Mouse (Mus musculus): ENCODE results near the gene Hist1h4f. TPM values are rescaled to one million over a fixed set of nuclear protein-coding genes. Genes with fewer than 3 reads are reported as not detected.
"Not testable (repeated sequence)": the region's sequence is repeated elsewhere in the genome, so short reads cannot be mapped to it uniquely, and the experiment has no call there.

Hist1h4f gene
- polyA plus RNA-seq, 1 experiment from 2014 or later, result 1.3 TPM

DNA sequence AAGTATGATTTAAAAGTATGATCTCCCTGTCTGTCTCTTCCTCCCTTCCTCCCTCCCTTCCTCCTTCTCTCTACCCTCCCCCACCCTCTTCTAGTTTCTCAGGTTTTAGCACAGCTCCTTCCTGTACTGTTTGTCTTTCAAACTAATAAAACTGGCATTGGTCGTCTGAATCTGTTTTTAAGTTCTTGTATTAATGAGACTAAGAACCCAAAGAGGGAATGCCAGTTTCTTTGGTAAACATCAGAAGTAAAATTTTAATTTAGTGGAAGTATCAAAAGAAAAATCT, 35.4 kb upstream of the Hist1h4f start:
- DNase-seq (ENCODE audit: low spot score), result no peak
- H3K9ac ChIP-seq (ENCODE audit: low read length), result peak overlapping the region; percentile 88

DNA sequence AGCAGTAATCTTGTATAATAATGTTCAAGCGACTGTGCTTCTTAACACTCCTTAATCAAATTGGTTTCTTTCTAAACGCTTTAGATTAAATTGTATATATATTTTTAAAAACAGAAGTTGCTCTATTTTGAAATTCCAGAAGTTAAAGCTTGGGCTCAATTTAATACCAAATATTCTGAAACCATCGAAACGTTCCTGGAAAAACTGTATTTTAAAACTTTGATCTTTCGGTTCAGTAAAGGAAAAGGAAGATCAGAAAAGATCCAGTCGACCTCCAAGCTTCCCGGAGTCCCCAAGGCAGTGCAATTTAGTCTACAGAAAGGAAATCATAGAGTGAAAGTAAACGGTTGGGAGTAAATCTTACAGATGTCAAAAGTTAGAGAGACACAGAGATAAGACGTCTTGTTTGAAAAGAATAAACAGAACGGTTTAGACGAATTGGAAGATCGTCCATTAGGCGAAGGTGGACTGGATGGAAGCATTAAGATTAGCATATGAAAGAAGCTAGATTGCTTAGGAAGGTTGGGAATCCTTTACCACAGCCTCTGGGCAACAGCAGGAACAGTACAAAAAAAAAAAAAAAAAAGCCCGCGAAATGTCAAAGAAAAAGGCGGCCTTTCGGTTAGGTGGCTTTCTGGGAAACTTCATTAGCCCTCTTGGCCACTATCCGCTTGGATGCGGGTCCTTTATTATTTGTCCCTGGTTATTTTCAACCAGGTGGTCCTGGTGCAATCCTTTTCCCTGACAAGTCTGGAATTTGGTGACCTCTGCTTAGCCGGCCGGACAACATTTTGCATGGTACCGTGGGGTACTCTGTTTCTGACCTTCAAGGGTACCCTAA, 34.9 kb upstream of the Hist1h4f start:
- peak; percentile 71 for DNase-seq (ENCODE audit: low spot score)

More for the DNA sequence above, 35.4 kb upstream of the Hist1h4f start:
- H3K27ac ChIP-seq (ENCODE audit: low read depth), result peak overlapping the region; percentile 99
- H3K4me3 ChIP-seq (ENCODE audit: low read depth, low read length), result peak overlapping the region; percentile 55; the same call in 1 of the 2 replicates
- WGBS, result 5% methylated on average over 1 of the region's 1 CpGs
- H3K36me3 ChIP-seq (ENCODE audit: control insufficient read depth, insufficient read depth, low read length), result no peaks in the 10 kb centered on the region
- H3K4me1 ChIP-seq (replicated peaks; ENCODE audit: control insufficient read depth, insufficient read depth, low read length), result peaks cover 24% of the 10 kb centered on the region
- peak overlapping the region; percentile 94 for H3K4me2 ChIP-seq (ENCODE audit: low read length)
- H3K27me3 ChIP-seq (replicated peaks; ENCODE audit: control insufficient read depth, insufficient read depth, low read length), result no peaks in the 10 kb centered on the region
- H3K9me3 ChIP-seq (ENCODE audit: control insufficient read depth, low read length), result no peaks in the 10 kb centered on the region
- ATAC-seq (replicated peaks; ENCODE audit: low FRiP score, low TSS enrichment, low read depth), result no peak

DNA sequence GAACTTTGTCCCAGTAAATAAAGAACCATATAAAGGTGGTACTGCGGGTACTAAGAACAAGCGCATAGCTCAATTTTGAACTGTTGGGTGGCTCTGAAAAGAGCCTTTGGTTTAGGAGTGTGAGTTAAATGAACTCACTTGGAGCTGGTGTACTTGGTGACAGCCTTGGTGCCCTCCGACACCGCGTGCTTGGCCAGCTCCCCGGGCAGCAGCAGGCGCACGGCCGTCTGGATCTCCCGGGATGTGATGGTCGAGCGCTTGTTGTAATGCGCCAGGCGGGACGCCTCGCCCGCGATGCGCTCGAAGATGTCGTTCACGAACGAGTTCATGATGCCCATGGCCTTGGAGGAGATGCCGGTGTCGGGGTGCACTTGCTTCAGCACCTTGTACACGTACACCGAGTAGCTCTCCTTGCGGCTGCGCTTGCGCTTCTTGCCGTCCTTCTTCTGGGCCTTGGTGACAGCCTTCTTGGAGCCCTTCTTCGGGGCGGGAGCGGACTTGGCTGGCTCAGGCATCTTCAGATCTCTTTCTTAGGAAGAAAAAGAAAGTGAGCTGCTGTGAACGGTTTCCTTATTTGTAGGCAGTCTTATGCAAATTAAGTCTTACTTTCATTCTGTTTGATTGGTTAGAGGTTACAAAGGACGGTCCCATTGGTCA, 34.1 kb upstream of the Hist1h4f start:
- not testable (repeated sequence) for H3K36me3 ChIP-seq (ENCODE audit: control insufficient read depth, insufficient read depth, low read length); H3K27me3 ChIP-seq (replicated peaks; ENCODE audit: control insufficient read depth, insufficient read depth, low read length); H3K9me3 ChIP-seq (ENCODE audit: control insufficient read depth, low read length)
- peak overlapping the region; percentile 88 for H3K9ac ChIP-seq (ENCODE audit: low read length)
- WGBS, result 0% methylated on average over 20 of the region's 36 CpGs
- peak overlapping the region; percentile 55 for H3K4me3 ChIP-seq (ENCODE audit: low read depth, low read length)
- H3K4me2 ChIP-seq (ENCODE audit: low read length), result peak overlapping the region; percentile 94
- ATAC-seq (replicated peaks; ENCODE audit: low FRiP score, low TSS enrichment, low read depth) (peak; percentile 79), DNase-seq (ENCODE audit: low spot score) (peak; percentile 83)
- H3K4me1 ChIP-seq (replicated peaks; ENCODE audit: control insufficient read depth, insufficient read depth, low read length), result peaks cover 24% of the 10 kb centered on the region
- peak overlapping the region; percentile 99 for H3K27ac ChIP-seq (ENCODE audit: low read depth)

More for the DNA sequence above, 34.9 kb upstream of the Hist1h4f start:
- Histone ChIP-seq H3K27ac (ENCODE audit: low read depth) (peak overlapping the region; percentile 99), H3K4me1 (replicated peaks; ENCODE audit: control insufficient read depth, insufficient read depth, low read length) (peaks cover 24% of the 10 kb centered on the region), H3K4me3 (ENCODE audit: low read depth, low read length) (peak overlapping the region; percentile 55), H3K9ac (ENCODE audit: low read length) (peak overlapping the region; percentile 88), H3K36me3 (ENCODE audit: control insufficient read depth, insufficient read depth, low read length) (no peaks in the 10 kb centered on the region), H3K9me3 (ENCODE audit: control insufficient read depth, low read length) (no peaks in the 10 kb centered on the region), H3K27me3 (replicated peaks; ENCODE audit: control insufficient read depth, insufficient read depth, low read length) (no peaks in the 10 kb centered on the region), H3K4me2 (ENCODE audit: low read length) (peak overlapping the region; percentile 94)
- WGBS, result under 1% methylated on average over 22 of the region's 22 CpGs
- no peak for ATAC-seq (replicated peaks; ENCODE audit: low FRiP score, low TSS enrichment, low read depth)

DNA sequence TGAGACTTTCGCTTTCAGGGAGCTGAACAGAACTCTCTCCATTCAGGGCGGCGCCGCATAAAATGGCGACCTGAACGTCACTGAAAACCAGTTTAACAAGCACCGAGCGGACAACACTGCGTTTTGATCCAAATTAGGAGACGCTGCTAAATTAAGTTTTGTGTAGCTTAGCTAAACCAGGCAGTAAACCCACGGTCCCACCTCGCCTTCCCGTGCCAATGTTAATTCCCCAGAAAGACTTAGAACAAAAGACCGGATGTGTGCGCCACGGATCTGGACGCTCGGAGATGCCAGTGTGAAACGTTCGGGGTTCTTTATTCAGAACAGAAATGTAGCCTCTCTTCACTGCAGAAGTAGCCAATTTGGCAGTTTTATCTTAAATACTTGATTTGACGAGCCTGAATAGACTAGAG, 33.6 kb upstream of the Hist1h4f start:
- peaks cover 24% of the 10 kb centered on the region for H3K4me1 ChIP-seq (replicated peaks; ENCODE audit: control insufficient read depth, insufficient read depth, low read length)
- WGBS, result under 1% methylated on average over 21 of the region's 21 CpGs
- peak overlapping the region; percentile 55 for H3K4me3 ChIP-seq (ENCODE audit: low read depth, low read length)
- peak overlapping the region; percentile 99 for H3K27ac ChIP-seq (ENCODE audit: low read depth)
- DNase-seq (ENCODE audit: low spot score), result peak; percentile 91
- peak overlapping the region; percentile 94 for H3K4me2 ChIP-seq (ENCODE audit: low read length)
- no peak; the same call in 1 of the 2 replicates for ATAC-seq (replicated peaks; ENCODE audit: low FRiP score, low TSS enrichment, low read depth)
- H3K9me3 ChIP-seq (ENCODE audit: control insufficient read depth, low read length), result no peaks in the 10 kb centered on the region
- peak overlapping the region; percentile 88 for H3K9ac ChIP-seq (ENCODE audit: low read length)
- no peaks in the 10 kb centered on the region for H3K27me3 ChIP-seq (replicated peaks; ENCODE audit: control insufficient read depth, insufficient read depth, low read length)
- no peaks in the 10 kb centered on the region for H3K36me3 ChIP-seq (ENCODE audit: control insufficient read depth, insufficient read depth, low read length)

DNA sequence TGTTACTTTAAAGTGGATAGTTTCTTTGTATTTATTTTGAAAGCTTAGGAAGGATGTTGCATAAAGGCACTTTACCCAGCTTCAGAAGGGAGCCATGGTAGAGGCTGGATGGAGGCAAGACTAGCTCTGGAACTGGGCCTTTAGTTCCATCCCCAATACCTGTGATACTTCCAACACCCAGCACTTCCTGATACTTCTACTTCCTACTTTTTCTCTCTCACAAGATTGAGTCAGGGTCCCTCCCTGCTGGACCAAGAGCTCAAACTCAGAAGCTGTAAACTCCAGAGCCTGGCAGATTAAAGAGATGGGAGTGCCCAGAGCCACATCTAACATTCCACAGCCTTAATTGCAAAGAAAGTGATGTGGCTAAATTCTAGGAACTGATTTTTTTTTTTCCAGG, 32.9 kb upstream of the Hist1h4f start:
- peak overlapping the region; percentile 88 for H3K9ac ChIP-seq (ENCODE audit: low read length)
- DNase-seq (ENCODE audit: low spot score) (peak; percentile 49), ATAC-seq (replicated peaks; ENCODE audit: low FRiP score, low TSS enrichment, low read depth) (no peak)
- peak overlapping the region; percentile 99 for H3K27ac ChIP-seq (ENCODE audit: low read depth)
- peaks cover 24% of the 10 kb centered on the region for H3K4me1 ChIP-seq (replicated peaks; ENCODE audit: control insufficient read depth, insufficient read depth, low read length)
- H3K9me3 ChIP-seq (ENCODE audit: control insufficient read depth, low read length), result no peaks in the 10 kb centered on the region
- peak overlapping the region; percentile 94 for H3K4me2 ChIP-seq (ENCODE audit: low read length)
- no peaks in the 10 kb centered on the region for H3K36me3 ChIP-seq (ENCODE audit: control insufficient read depth, insufficient read depth, low read length)
- H3K27me3 ChIP-seq (replicated peaks; ENCODE audit: control insufficient read depth, insufficient read depth, low read length), result no peaks in the 10 kb centered on the region
- H3K4me3 ChIP-seq (ENCODE audit: low read depth, low read length), result peak overlapping the region; percentile 55

DNA sequence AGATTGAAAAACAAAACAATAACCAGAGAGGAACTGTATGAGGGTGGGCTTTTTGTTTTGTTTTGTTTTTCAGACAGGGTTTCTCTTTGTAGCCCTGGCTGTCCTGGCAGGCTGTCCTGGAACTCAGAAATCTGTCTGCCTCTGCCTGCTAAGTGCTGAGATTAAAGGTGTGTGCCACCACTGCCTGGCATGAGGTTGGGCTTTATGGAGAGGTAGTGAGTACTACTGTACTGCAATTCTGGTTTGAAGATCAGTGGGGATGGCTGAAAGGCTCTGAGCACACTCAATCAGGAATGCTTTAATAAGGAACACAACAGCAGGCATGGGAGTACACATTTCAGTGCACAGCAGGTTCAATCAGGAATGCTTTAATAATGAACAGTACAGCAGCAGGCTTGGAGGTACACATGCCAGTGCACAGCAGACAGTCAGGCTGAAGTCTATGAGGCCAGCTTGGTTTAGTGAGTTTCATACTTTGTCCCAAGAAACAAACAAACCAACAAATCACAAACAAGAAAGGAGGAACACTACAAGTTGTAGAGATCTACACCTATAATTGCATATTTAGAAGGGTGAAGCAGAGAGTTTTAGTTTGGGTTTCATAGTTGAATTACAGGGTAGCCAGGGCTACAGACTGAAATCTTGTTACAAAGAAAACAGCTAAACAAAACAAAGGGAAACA, 32.1 kb upstream of the Hist1h4f start:
- no peaks in the 10 kb centered on the region for H3K36me3 ChIP-seq (ENCODE audit: control insufficient read depth, insufficient read depth, low read length)
- no peak for ATAC-seq (replicated peaks; ENCODE audit: low FRiP score, low TSS enrichment, low read depth)
- peaks cover 24% of the 10 kb centered on the region for H3K4me1 ChIP-seq (replicated peaks; ENCODE audit: control insufficient read depth, insufficient read depth, low read length)
- H3K27me3 ChIP-seq (replicated peaks; ENCODE audit: control insufficient read depth, insufficient read depth, low read length), result no peaks in the 10 kb centered on the region
- peak; percentile 51 for DNase-seq (ENCODE audit: low spot score)
- H3K4me3 ChIP-seq (ENCODE audit: low read depth, low read length), result no peak overlapping the region
- H3K9ac ChIP-seq (ENCODE audit: low read length), result no peak overlapping the region; the same call in 1 of the 2 replicates
- H3K4me2 ChIP-seq (ENCODE audit: low read length), result peak overlapping the region; percentile 94
- peak overlapping the region; percentile 99 for H3K27ac ChIP-seq (ENCODE audit: low read depth)
- H3K9me3 ChIP-seq (ENCODE audit: control insufficient read depth, low read length), result no peaks in the 10 kb centered on the region

DNA sequence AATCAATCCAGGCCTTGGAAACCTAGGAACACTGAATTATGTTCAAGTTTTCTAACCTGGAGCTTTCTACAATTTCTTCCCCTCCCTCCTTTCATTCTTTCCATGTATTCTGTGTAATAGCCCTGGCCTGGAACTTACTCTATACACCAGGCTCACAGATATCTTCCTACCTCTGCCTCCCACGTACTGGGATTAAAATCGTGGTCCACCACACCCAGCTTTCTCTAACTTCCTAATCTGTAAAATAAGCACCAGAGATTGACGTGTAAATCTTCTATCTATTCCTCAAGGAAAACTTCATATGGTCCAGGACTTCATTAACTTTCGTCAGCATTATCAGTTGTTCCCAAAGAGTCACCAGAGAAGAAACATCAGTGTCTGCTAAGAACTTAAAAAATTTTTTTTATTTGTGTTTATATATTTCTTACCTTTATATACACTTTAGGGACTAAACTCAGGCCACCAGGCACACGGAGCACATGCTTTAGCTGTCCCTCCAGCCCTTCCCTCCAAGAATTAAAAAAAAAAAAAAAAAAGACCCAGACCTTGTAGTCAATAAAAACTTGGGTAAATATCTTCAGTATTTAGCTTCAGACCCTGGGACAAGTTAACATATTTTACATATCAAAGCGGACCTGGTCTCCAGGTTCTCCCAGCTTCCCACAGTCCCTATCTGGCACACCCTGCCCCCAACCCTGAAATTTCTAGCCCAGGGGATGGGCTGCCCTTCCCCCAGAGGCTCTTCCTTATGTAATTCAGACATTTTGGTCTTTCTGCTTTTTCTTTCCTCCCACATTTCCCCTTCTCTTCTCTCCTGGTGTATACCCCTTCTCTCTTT, 31.0 kb upstream of the Hist1h4f start:
- peak overlapping the region; percentile 81 for H3K9ac ChIP-seq (ENCODE audit: low read length)
- WGBS, result 7% methylated on average over 6 of the region's 6 CpGs
- H3K4me3 ChIP-seq (ENCODE audit: low read depth, low read length), result peak overlapping the region; percentile 46
- no peaks in the 10 kb centered on the region for H3K36me3 ChIP-seq (ENCODE audit: control insufficient read depth, insufficient read depth, low read length)
- DNase-seq (ENCODE audit: low spot score) (peak; percentile 58), ATAC-seq (replicated peaks; ENCODE audit: low FRiP score, low TSS enrichment, low read depth) (no peak)
- no peaks in the 10 kb centered on the region for H3K27me3 ChIP-seq (replicated peaks; ENCODE audit: control insufficient read depth, insufficient read depth, low read length)
- H3K9me3 ChIP-seq (ENCODE audit: control insufficient read depth, low read length), result no peaks in the 10 kb centered on the region
- H3K4me1 ChIP-seq (replicated peaks; ENCODE audit: control insufficient read depth, insufficient read depth, low read length), result peaks cover 24% of the 10 kb centered on the region
- peak overlapping the region; percentile 73 for H3K4me2 ChIP-seq (ENCODE audit: low read length)
- peak overlapping the region; percentile 99 for H3K27ac ChIP-seq (ENCODE audit: low read depth)

All from intestine, embryonic 14.5 days (tissue).